Mouse (Mus musculus): ENCODE measurements at regions not wholly inside any gene's neighbourhood (a gene's known extent, or its start where the extent isn't known, plus 50 kb on each side); places are given as distances from the start of the nearest gene placed in this dataset.

DNA sequence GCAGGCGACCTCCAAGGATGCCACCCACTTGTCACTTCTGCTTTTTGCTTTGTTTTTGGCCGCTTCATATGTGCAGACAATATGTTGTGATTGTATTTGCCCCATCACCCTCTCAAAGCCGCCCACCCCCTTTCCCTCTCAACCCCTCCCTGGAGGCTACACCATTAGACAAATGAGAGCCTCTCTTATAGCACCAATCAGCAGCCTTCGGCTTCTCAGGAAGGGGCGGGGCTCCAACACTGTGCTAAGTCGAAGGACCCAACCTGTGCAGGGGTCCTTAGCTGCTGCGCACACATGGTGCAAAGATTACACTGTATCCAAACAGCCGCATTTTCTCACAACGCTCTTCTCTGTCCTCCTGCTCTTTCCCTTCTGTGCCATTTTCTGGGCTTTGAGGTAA, 305.1 kb upstream of the 3110018I06Rik start:
- no peak for TF ChIP-seq HCFC1 (IDR thresholded peaks at IDR 0.05; ENCODE audit: borderline replicate concordance, insufficient read depth, low read length)
- TF ChIP-seq MAFK (IDR thresholded peaks at IDR 0.05; ENCODE audit: insufficient read depth, low read depth, low read length), result no peak
- no peak for TF ChIP-seq ZNF384 (IDR thresholded peaks at IDR 0.05; ENCODE audit: low read depth, low read length)
- TF ChIP-seq CHD2 (IDR thresholded peaks at IDR 0.05; ENCODE audit: low read depth, low read length), result no peak
- no peak for TF ChIP-seq ZC3H11A (IDR thresholded peaks at IDR 0.05; ENCODE audit: borderline replicate concordance, low read depth, low read length)
- no peak overlapping the region for H3K27ac ChIP-seq (ENCODE audit: insufficient read depth, low read depth, low read length, poor library complexity, severe bottlenecking)
- DNase-seq (ENCODE audit: low read depth, low spot score), result no peak
- H3K9ac ChIP-seq (ENCODE audit: insufficient read depth, low read depth, low read length, poor library complexity, severe bottlenecking), result no peak overlapping the region
- no peaks in the 10 kb centered on the region for H3K9me3 ChIP-seq (ENCODE audit: control insufficient read depth, insufficient read depth, low read depth, low read length)
- no peak overlapping the region for H3K4me3 ChIP-seq (ENCODE audit: insufficient read depth in 1 of 2, low read depth in 1 of 2, low read length in 2 of 2, poor library complexity in 1 of 2, severe bottlenecking in 1 of 2)
- in situ Hi-C loops (cut with MboI; ENCODE audit: low sequenced_read_pairs in 2 of 2, unreplicated experiment in 2 of 2), result no loop called here
- no peaks in the 10 kb centered on the region for H3K4me1 ChIP-seq (ENCODE audit: control insufficient read depth in 2 of 2, insufficient read depth in 2 of 2, low read length in 2 of 2, poor library complexity in 1 of 2)
- H3K36me3 ChIP-seq (ENCODE audit: control insufficient read depth, insufficient read depth, low read length, poor library complexity, severe bottlenecking), result no peaks in the 10 kb centered on the region

- in situ Hi-C loops (cut with MboI; ENCODE audit: low sequenced_read_pairs in 2 of 2, unreplicated experiment in 2 of 2), result no loop called here
Observed at GRCm38 (mm10) chr12:107184426-107184825, 304.0 kb upstream of the 3110018I06Rik start.

DNA sequence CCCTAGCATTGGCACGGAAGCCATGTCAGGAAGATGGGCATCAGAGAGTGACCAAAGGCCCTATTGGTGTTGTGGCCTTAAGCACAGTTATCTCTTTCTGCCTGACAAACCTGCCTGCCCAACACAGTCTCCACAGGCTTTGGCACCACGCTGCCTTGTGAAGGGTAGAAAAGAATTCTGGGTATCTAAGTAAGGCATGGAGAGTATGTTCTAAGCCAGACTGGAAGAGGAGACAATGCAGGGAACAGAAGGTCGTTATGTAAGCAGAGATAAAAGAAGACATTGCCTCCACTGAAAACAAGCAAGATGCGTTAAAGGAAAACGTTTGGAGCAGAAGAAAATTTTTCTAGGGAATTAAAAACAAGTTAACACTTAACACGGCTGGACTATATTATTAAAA, 302.1 kb upstream of the 3110018I06Rik start:
- no peaks in the 10 kb centered on the region for H3K9me3 ChIP-seq (ENCODE audit: control insufficient read depth, insufficient read depth, low read depth, low read length)
- H3K4me3 ChIP-seq (ENCODE audit: insufficient read depth in 1 of 2, low read depth in 1 of 2, low read length in 2 of 2, poor library complexity in 1 of 2, severe bottlenecking in 1 of 2), result no peak overlapping the region
- in situ Hi-C loops (cut with MboI; ENCODE audit: low sequenced_read_pairs in 2 of 2, unreplicated experiment in 2 of 2), result no loop called here
- no peak overlapping the region for H3K9ac ChIP-seq (ENCODE audit: insufficient read depth, low read depth, low read length, poor library complexity, severe bottlenecking)
- no peak for TF ChIP-seq CHD2 (IDR thresholded peaks at IDR 0.05; ENCODE audit: low read depth, low read length)
- TF ChIP-seq ZNF384 (IDR thresholded peaks at IDR 0.05; ENCODE audit: low read depth, low read length), result no peak
- no peak for TF ChIP-seq MAFK (IDR thresholded peaks at IDR 0.05; ENCODE audit: insufficient read depth, low read depth, low read length)
- no peak for TF ChIP-seq ZC3H11A (IDR thresholded peaks at IDR 0.05; ENCODE audit: borderline replicate concordance, low read depth, low read length)
- TF ChIP-seq HCFC1 (IDR thresholded peaks at IDR 0.05; ENCODE audit: borderline replicate concordance, insufficient read depth, low read length), result no peak
- no peaks in the 10 kb centered on the region for H3K4me1 ChIP-seq (ENCODE audit: control insufficient read depth in 2 of 2, insufficient read depth in 2 of 2, low read length in 2 of 2, poor library complexity in 1 of 2)
- no peak for DNase-seq (ENCODE audit: low read depth, low spot score)
- no peaks in the 10 kb centered on the region for H3K36me3 ChIP-seq (ENCODE audit: control insufficient read depth, insufficient read depth, low read length, poor library complexity, severe bottlenecking)
- H3K27ac ChIP-seq (ENCODE audit: insufficient read depth, low read depth, low read length, poor library complexity, severe bottlenecking), result no peak overlapping the region

More at GRCm38 (mm10) chr12:107184426-107184825, 304.0 kb upstream of the 3110018I06Rik start:
- Histone ChIP-seq H3K36me3 (ENCODE audit: control insufficient read depth, insufficient read depth, low read length, poor library complexity, severe bottlenecking) (no peaks in the 10 kb centered on the region), H3K4me1 (ENCODE audit: control insufficient read depth in 2 of 2, insufficient read depth in 2 of 2, low read length in 2 of 2, poor library complexity in 1 of 2) (no peaks in the 10 kb centered on the region), H3K27ac (ENCODE audit: insufficient read depth, low read depth, low read length, poor library complexity, severe bottlenecking) (no peak overlapping the region), H3K4me3 (ENCODE audit: insufficient read depth in 1 of 2, low read depth in 1 of 2, low read length in 2 of 2, poor library complexity in 1 of 2, severe bottlenecking in 1 of 2) (no peak overlapping the region), H3K9me3 (ENCODE audit: control insufficient read depth, insufficient read depth, low read depth, low read length) (no peaks in the 10 kb centered on the region), H3K9ac (ENCODE audit: insufficient read depth, low read depth, low read length, poor library complexity, severe bottlenecking) (no peak overlapping the region)
- DNase-seq (ENCODE audit: low read depth, low spot score), result no peak
- TF ChIP-seq CHD2 (IDR thresholded peaks at IDR 0.05; ENCODE audit: low read depth, low read length), result no peak

GRCm38 (mm10) chr12:107188055-107188454, 300.4 kb upstream of the 3110018I06Rik start:
- H3K4me3 ChIP-seq (ENCODE audit: insufficient read depth in 1 of 2, low read depth in 1 of 2, low read length in 2 of 2, poor library complexity in 1 of 2, severe bottlenecking in 1 of 2), result no peak overlapping the region
- no peak for TF ChIP-seq ZC3H11A (IDR thresholded peaks at IDR 0.05; ENCODE audit: borderline replicate concordance, low read depth, low read length)
- TF ChIP-seq CHD2 (IDR thresholded peaks at IDR 0.05; ENCODE audit: low read depth, low read length), result no peak
- no peak for TF ChIP-seq ZNF384 (IDR thresholded peaks at IDR 0.05; ENCODE audit: low read depth, low read length)
- no peak for TF ChIP-seq HCFC1 (IDR thresholded peaks at IDR 0.05; ENCODE audit: borderline replicate concordance, insufficient read depth, low read length)
- no peak for TF ChIP-seq MAFK (IDR thresholded peaks at IDR 0.05; ENCODE audit: insufficient read depth, low read depth, low read length)
- no peak for DNase-seq (ENCODE audit: low read depth, low spot score)

GRCm38 (mm10) chr12:107198389-107199018, 289.9 kb upstream of the 3110018I06Rik start:
- H3K4me1 ChIP-seq (ENCODE audit: control insufficient read depth in 2 of 2, insufficient read depth in 2 of 2, low read length in 2 of 2, poor library complexity in 1 of 2), result no peaks in the 10 kb centered on the region
- H3K9me3 ChIP-seq (ENCODE audit: control insufficient read depth, insufficient read depth, low read depth, low read length), result no peaks in the 10 kb centered on the region
- no peaks in the 10 kb centered on the region for H3K36me3 ChIP-seq (ENCODE audit: control insufficient read depth, insufficient read depth, low read length, poor library complexity, severe bottlenecking)
- in situ Hi-C loops (cut with MboI; ENCODE audit: low sequenced_read_pairs in 2 of 2, unreplicated experiment in 2 of 2), result no loop called here
- TF ChIP-seq ZC3H11A (IDR thresholded peaks at IDR 0.05; ENCODE audit: borderline replicate concordance, low read depth, low read length) (no peak), CHD2 (IDR thresholded peaks at IDR 0.05; ENCODE audit: low read depth, low read length) (no peak)
- no peak overlapping the region for H3K4me3 ChIP-seq (ENCODE audit: insufficient read depth in 1 of 2, low read depth in 1 of 2, low read length in 2 of 2, poor library complexity in 1 of 2, severe bottlenecking in 1 of 2)
- no peak overlapping the region for H3K9ac ChIP-seq (ENCODE audit: insufficient read depth, low read depth, low read length, poor library complexity, severe bottlenecking)
- no peak overlapping the region for H3K27ac ChIP-seq (ENCODE audit: insufficient read depth, low read depth, low read length, poor library complexity, severe bottlenecking)
- no peak for DNase-seq (ENCODE audit: low read depth, low spot score)

More at GRCm38 (mm10) chr12:107188055-107188454, 300.4 kb upstream of the 3110018I06Rik start:
- no peak overlapping the region for H3K9ac ChIP-seq (ENCODE audit: insufficient read depth, low read depth, low read length, poor library complexity, severe bottlenecking)
- no peaks in the 10 kb centered on the region for H3K4me1 ChIP-seq (ENCODE audit: control insufficient read depth in 2 of 2, insufficient read depth in 2 of 2, low read length in 2 of 2, poor library complexity in 1 of 2)
- no peaks in the 10 kb centered on the region for H3K9me3 ChIP-seq (ENCODE audit: control insufficient read depth, insufficient read depth, low read depth, low read length)
- in situ Hi-C loops (cut with MboI; ENCODE audit: low sequenced_read_pairs in 2 of 2, unreplicated experiment in 2 of 2), result no loop called here
- no peak overlapping the region for H3K27ac ChIP-seq (ENCODE audit: insufficient read depth, low read depth, low read length, poor library complexity, severe bottlenecking)
- H3K36me3 ChIP-seq (ENCODE audit: control insufficient read depth, insufficient read depth, low read length, poor library complexity, severe bottlenecking), result no peaks in the 10 kb centered on the region

All from ES-E14 (cell line).